Mouse (Mus musculus) testis, adult 2 months (tissue): ENCODE data around the gene Sptssa.

Experiments
- CTCF ChIP-seq: fragments of 200-500 bp; IDR thresholded peaks from 2 replicates; pipeline ENCODE4 v1.5.1; 2012; ENCODE audit warnings: low read depth, mild to moderate bottlenecking, inconsistent platforms, low read length, moderate library complexity; ENCODE audit not compliant: control insufficient read depth, insufficient read depth, insufficient replicate concordance
- POLR2A ChIP-seq: fragments of 200-500 bp; IDR thresholded peaks from 2 replicates; pipeline ENCODE4 v1.6.1; 2012; ENCODE audit warnings: low read depth, mild to moderate bottlenecking, inconsistent platforms, low read length, moderate library complexity; ENCODE audit not compliant: control insufficient read depth

GRCm38 (mm10) chr12:54695511-54696241 lies 39.3 kb upstream of the Sptssa start, which contains the start of gene Eapp:
- TF ChIP-seq CTCF, result peak; percentile 6; the same call in 1 of the 2 replicates
- TF ChIP-seq POLR2A, result peak; percentile 96
